Mouse (Mus musculus) gastrocnemius, adult 2 months (tissue): ENCODE results near the gene Plac8. TPM values are rescaled to one million over a fixed set of nuclear protein-coding genes. Genes with fewer than 3 reads are reported as not detected.

Experiments
- DNase-seq: peaks from one replicate; pipeline ENCODE4 v3.0.0; 2022
- H3K27ac ChIP-seq: fragments of 200-600 bp; 2 replicates; pipeline ENCODE4 v1.8.1; 2022; ENCODE audit warnings: mild to moderate bottlenecking
- H3K4me3 ChIP-seq: fragments of 200-600 bp; 2 replicates; pipeline ENCODE4 v1.8.1; 2022; ENCODE audit warnings: mild to moderate bottlenecking, moderate library complexity
- CTCF ChIP-seq: fragments of 200-600 bp; IDR thresholded peaks from 2 replicates; pipeline ENCODE4 v1.8.1; 2022; ENCODE audit warnings: antibody characterized with exemption, mild to moderate bottlenecking, moderate library complexity
- intact Hi-C: fragments of 180-260 bp; cut with DNase I; formaldehyde crosslinking; loops from one replicate; pipeline ENCODE4 v1.15.1; 2025
- total RNA-seq, 2 experiments: library from RNA; stranded (reverse); gene quantifications; 2 replicates each; pipeline ENCODE4 v1.2.3; 2021

Plac8 gene
- total RNA-seq, 2 experiments from 2014 or later, result not detected

DNA sequence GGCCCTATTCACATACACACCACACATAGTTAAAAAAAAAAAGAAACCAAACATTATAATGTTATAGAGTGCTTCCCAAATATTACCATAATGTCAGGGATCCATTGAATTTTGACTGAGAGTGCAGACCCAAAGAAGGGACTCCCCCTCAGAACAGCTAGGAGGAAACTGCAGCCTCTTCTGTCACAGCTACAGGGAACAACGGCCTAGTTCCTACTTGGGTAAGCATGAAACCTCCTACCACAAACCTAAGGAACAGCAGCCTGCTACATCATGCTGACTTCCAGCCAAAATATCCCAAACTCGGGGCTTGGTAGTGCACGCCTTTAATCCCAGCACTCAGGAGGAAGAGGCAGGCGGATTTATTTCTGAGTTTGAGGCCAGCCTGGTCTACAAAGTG is 22.7 kb downstream of the Plac8 start:
- intact Hi-C loops, result loop anchor here (5.0 kb wide), 1 partner anchor 113 kb away; no protein-coding TSS in a partner anchor

DNA sequence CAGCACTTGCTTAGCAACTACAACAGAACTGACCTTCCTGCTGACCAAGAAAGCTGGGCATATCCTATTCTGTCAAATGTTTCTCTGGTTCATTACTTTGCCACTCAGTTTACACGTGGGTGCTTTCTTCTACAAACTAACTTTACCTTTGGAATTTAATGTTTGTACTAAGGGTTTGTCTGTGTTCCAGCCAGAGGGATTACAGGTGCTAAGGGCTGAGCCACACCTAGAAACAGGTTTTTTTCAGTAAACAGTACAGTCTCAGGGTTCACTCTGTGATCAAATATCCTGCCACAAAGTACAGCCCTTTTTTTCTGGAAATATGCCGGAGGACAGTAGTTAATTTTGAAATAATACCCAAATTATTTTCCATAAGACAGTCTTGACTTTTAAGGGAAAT is 23.8 kb downstream of the Plac8 start:
- intact Hi-C loops, result loop anchor here (5.0 kb wide), 1 partner anchor 114 kb away; no protein-coding TSS in a partner anchor
- no peak overlapping the region for H3K27ac ChIP-seq
- no peak for DNase-seq
- H3K4me3 ChIP-seq, result no peak overlapping the region
- TF ChIP-seq CTCF, result no peak

More for the DNA sequence above, 22.7 kb downstream of the Plac8 start:
- Histone ChIP-seq H3K4me3 (no peak overlapping the region), H3K27ac (no peak overlapping the region)
- DNase-seq, result no peak
- no peak for TF ChIP-seq CTCF

DNA sequence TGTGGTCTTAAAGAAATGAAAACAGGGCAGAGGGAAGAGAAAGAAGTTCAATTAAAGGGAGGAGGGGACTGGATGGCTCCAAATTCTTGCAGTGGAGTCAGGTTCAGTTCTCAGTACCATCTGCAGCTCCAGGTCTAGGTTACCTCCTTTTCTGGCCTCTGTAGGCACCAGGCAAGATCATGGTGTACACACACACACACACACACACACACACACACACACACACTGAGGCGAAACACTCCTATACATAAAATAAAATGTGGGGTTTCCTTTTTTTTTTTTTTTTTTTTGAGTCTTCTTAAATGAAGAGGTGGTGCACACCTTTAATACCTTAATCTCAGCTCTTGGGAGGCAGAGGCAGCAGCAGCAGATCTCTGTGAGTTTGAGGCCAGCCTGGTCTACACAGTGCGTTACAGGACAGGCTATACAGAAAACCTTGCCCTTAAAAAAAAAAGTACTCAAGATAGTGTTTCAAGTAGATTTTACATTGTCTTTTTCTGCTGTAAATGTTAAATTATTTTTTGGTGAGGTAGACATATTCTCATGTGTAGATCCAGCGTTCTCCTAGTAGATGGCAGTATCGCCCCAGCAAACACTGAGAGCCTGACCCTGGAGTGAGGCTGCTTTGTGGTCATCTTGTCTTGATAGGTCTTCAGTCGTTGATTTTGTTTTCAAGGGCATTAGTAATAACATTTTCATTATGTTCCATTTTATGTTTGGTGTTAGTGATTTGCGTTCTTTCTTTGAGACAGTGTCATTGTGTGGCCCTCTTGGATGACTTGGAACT is 25.6 kb downstream of the Plac8 start:
- peak; percentile 41 for TF ChIP-seq CTCF
- no peak for DNase-seq
- intact Hi-C loops, result loop anchor here (5.0 kb wide), 1 partner anchor 116 kb away; no protein-coding TSS in a partner anchor
- Histone ChIP-seq H3K4me3 (no peak overlapping the region), H3K27ac (no peak overlapping the region)

DNA sequence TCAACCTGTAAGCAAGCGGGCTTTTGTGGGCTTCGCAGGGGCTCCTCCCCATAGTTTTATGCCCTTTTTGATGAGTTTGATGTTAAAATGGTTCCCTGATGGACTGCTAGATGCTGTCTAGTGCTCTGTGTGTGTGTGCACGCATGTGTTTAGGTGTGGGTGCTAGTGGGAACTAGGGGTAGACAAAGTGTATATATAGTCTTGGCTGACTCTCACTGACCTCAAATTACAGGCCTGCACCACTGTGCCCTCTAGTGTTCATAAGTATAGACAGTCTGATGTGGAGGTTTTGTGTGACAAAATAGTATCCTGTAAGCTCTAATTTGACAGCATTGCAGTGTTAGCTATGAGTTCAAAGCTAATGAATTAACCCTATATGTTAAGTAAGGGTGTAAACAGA is 35.4 kb downstream of the Plac8 start:
- TF ChIP-seq CTCF, result peak; percentile 80
- Histone ChIP-seq H3K27ac (peak overlapping the region; percentile 82), H3K4me3 (no peak overlapping the region; the same call in 1 of the 2 replicates)
- intact Hi-C loops, result loop anchor here (5.0 kb wide), 1 partner anchor 164 kb away; no protein-coding TSS in a partner anchor
- DNase-seq, result no peak

DNA sequence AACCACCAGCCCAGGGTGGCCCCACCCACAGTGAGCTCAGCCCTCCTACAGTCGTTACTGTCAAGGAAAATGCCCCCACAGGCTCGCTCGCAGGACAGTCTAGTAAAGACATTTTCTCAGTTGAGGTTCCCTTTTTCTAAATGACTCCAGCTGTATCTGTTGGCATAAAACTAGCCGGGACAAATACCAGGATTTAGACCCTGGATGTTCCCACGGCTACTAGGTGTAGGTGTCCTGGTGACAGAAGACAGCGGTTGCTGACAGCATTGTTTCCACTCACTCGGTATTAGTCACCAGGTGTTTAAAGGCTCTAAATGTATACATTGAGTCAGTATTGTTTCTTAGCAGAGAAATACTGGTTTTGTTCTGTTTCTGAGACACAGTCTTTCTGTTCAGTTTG is 36.2 kb downstream of the Plac8 start:
- no peak overlapping the region for H3K4me3 ChIP-seq
- no peak for DNase-seq
- no peak for TF ChIP-seq CTCF
- intact Hi-C loops, result loop anchor here (5.0 kb wide), 1 partner anchor 164 kb away; no protein-coding TSS in a partner anchor
- peak overlapping the region; percentile 82; the same call in 1 of the 2 replicates for H3K27ac ChIP-seq

DNA sequence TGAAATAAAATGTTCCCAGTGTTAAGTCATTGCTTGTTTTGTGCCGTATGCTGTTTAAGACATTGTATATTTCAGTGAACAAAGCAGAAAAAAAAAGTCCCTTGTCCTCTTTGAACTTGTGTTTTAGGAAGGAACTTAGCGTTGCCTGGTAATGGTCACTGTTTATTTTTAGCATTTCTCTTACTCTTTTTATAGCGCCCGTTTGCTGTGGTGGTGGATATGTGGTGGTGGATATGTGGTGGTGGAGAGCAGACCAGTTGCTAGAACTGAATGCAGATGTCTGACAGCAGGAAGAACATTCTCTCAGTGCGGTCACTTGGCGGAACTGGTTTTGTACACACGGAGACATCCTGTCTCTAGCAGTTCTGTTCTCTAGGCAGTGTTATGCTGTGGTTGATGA is 45.9 kb downstream of the Plac8 start:
- DNase-seq, result peak; percentile 30
- TF ChIP-seq CTCF, result peak; percentile 27
- Histone ChIP-seq H3K4me3 (peak overlapping the region; percentile 35), H3K27ac (peak overlapping the region; percentile 84)
- intact Hi-C loops, result no loop called here

DNA sequence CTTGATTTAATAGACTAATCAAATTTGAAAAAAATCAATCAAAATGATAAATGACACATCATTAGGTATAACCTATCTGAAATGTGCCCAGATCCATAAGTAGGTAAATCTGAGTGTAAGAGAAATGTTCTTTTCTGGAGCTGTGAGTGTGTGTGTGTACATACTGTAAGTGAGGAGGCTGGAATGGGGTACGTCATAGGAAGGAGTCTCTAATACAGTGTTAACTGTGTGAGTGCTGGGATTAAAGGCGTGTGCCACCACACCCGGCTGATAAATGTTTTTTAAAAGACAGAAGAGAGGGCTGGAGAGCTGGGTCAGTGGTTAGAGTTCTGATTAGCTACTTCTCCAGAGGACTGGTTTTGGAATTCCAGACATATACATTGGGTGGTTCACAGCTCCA is 46.4 kb downstream of the Plac8 start:
- Histone ChIP-seq H3K27ac (peak overlapping the region; percentile 84), H3K4me3 (peak overlapping the region; percentile 35; the same call in 1 of the 2 replicates)
- no peak for DNase-seq
- intact Hi-C loops, result no loop called here
- TF ChIP-seq CTCF, result no peak

DNA sequence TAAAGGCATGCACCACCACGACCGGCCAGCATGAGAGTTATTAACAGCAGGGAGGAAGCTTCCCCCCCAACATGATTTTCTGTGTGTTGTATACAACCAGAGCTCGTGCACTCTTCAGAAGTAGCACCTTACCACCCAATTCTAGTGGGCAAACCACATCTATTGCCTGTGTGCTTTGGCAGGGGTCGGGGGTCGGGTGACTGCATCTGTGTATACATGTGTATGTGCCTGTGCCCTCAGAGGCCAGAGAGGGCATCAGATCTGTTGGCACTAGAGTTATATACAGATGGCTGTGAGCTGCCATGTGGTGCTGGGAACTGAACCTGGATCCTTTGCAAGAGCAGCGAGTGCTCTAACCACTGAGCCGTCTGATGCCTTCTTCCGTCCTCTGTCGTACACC is 47.1 kb downstream of the Plac8 start:
- no peak for DNase-seq
- intact Hi-C loops, result no loop called here

DNA sequence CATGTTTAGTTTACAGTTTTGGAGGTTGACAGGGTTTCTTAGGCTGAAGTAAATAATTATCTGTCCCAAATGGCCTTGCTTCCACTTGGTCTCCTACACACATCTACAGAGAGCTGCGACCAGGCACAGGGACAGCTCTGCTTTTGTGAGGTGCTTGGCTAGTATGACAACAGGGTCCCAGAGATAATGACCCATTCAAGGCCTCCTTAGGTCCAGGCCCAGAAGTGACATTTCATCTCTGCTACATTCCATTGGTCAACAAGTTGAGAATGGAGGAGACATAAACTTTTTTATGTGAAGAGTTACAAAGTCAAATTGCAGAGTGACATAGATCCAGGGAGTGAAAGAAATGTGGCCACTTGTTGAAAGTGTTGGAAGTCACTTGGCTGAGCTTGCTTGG is 48.7 kb downstream of the Plac8 start:
- no peak for TF ChIP-seq CTCF
- intact Hi-C loops, result no loop called here
- Histone ChIP-seq H3K27ac (no peak overlapping the region), H3K4me3 (no peak overlapping the region)
- no peak for DNase-seq

More for the DNA sequence above, 47.1 kb downstream of the Plac8 start:
- Histone ChIP-seq H3K4me3 (no peak overlapping the region), H3K27ac (no peak overlapping the region)
- no peak for TF ChIP-seq CTCF

DNA sequence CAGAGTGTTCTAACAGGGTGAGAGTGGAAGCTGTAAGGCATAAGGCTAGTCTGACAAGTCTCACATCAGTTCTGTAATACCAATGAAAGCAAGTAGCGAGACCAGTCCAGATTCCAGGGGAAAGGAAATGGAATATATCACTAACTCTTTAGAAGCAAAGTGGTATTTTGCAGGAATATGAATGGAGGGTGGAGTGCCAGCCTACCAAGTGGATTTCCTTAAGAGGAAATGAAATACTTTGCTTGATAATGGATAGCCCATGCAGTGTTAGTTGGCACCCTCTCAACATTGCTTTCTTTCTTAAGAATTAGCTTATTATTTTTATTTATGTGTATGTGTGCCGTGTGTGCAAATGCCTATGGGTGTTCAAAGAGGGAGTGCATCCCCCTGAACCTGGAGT is 51.8 kb downstream of the Plac8 start:
- no peak overlapping the region; the same call in 1 of the 2 replicates for H3K4me3 ChIP-seq
- no peak for DNase-seq
- intact Hi-C loops, result no loop called here
- no peak overlapping the region for H3K27ac ChIP-seq
- no peak for TF ChIP-seq CTCF

DNA sequence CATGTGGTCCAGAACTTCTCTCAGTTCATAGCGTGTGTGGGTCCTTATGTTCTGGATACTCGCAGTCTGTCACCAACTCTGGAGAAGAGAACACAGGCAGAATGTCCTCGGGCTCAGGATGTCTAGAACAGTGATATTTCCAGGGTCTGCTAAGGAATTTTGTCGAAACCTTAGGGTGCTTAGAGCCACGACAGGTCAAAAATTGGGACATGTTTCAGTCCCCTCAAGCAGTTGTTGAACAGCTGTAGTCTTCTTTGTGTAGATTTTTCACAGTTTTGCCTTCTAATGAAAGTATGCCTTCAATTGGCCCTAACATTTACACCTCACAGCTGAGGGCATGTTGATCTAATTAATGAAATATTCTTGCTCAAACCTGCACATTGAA is 53.0 kb downstream of the Plac8 start:
- intact Hi-C loops, result loop anchor here (2.0 kb wide), 2 partner anchors 18 to 102 kb away; partner anchors contain the start of genes Lin54 and Sec31a
- peak overlapping the region; percentile 93 for H3K27ac ChIP-seq
- H3K4me3 ChIP-seq, result peak overlapping the region; percentile 83
- DNase-seq, result no peak
- TF ChIP-seq CTCF, result no peak

DNA sequence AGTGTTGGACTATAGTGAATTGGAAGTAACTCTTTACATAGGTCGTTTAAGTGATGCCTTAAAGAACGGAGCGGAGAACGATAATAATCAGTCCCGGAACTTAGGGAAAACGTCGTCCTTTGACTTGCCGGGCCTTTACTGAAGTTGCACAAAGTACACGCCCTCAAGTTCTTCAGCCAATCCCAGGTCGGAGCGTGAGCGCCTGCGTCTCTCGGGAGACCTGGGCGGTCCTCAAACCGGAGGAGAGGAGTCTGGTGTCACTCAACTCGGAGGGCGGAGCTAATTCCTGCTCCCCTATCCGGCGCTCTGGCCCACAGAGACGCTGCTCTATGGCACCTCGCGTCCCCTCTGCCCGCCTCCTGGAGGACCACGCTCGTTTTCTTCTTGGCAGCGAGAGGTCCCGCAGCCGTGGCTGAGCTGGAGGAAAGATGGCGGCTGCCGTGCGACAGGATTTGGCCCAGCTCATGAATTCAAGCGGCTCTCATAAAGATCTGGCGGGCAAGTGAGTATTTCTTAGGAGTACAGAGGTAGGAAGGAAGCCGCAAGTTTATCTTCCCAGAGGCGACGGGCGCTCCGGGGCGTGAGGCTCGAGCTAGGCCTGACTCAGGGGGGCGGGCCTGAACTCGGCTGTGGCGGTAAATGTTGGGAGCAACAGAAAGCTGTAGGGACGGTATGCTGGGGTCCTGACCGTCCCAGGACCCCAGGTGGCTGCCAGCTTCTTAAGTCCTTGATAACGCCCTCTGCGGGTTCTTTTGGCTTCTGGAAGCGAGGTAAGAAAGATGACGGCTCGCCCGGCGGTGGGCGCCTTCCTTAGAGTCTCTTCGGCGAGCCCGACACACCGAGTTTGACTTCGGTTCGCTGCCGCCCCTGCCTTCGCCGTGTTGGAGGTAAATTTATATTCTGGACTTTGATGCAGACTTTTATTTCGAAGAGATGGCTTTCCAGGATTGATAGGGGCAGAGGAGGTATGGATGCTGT is 53.7 kb downstream of the Plac8 start, which contains the start of gene Cops4:
Gene Cops4 (plus strand): TSS at position 261 of the 978 bp plus-strand sequence.
- H3K4me3 ChIP-seq, result peak within 1 kb of the TSS; percentile 83
- peak; percentile 98 for DNase-seq
- H3K27ac ChIP-seq, result peak within 1 kb of the TSS; percentile 93
- TF ChIP-seq CTCF, result no peak; the same call in 1 of the 2 replicates
- intact Hi-C loops, result loop anchor here (2.0 kb wide), 2 partner anchors 18 to 102 kb away; partner anchors contain the start of genes Lin54 and Sec31a
